Mouse (Mus musculus) kidney, adult 2 months (tissue): Measurements from ENCODE around the gene Arhgap11a. TPM values are rescaled to one million over a fixed set of nuclear protein-coding genes. Genes with fewer than 3 reads are reported as not detected.

Experiments used
- DNase-seq: peaks from one replicate; pipeline ENCODE4 v3.0.0; 2021
- H3K27ac ChIP-seq: fragments of 200-500 bp; 2 replicates; pipeline ENCODE4 v1.5.1; 2012; ENCODE audit warnings: low read depth, low read length, control low read depth, inconsistent platforms; ENCODE audit not compliant: insufficient read depth
- H3K27me3 ChIP-seq: fragments of 200-500 bp; replicated peaks from 2 replicates; pipeline ENCODE4 v1.6.1; 2012; ENCODE audit warnings: mild to moderate bottlenecking, moderate library complexity, low read length, inconsistent platforms; ENCODE audit not compliant: control insufficient read depth, insufficient read depth
- H3K36me3 ChIP-seq: fragments of 200-500 bp; 2 replicates; pipeline ENCODE4 v1.6.1; 2012; ENCODE audit warnings: mild to moderate bottlenecking, moderate library complexity, low read length, inconsistent platforms; ENCODE audit not compliant: control insufficient read depth, insufficient read depth
- H3K4me1 ChIP-seq: fragments of 200-500 bp; 2 replicates; pipeline ENCODE4 v1.6.1; 2011; ENCODE audit warnings: low read length; ENCODE audit not compliant: control insufficient read depth, insufficient read depth
- H3K4me3 ChIP-seq: fragments of 200-500 bp; 2 replicates; pipeline ENCODE4 v1.5.1; 2011; ENCODE audit warnings: mild to moderate bottlenecking, low read depth, low read length, control low read depth; ENCODE audit not compliant: insufficient read depth
- CTCF ChIP-seq: fragments of 200-500 bp; conservative IDR thresholded peaks from 2 replicates; pipeline ENCODE4 v1.5.1; 2011; ENCODE audit warnings: low read depth, mild to moderate bottlenecking, control low read depth, low read length, moderate library complexity, mixed read lengths; ENCODE audit not compliant: insufficient read depth, insufficient read length
- POLR2A ChIP-seq: fragments of 200-500 bp; IDR thresholded peaks from one replicate; pipeline ENCODE4 v1.6.1; 2011; ENCODE audit warnings: low read depth, low read length, control low read depth
- WGBS: fragments of 180-500 bp; shearing (Covaris S2); methylation state at CpG from one replicate; pipeline ENCODE4 v1.1.7; 2018; 5-methylcytosine and 5-hydroxymethylcytosine counted together
- polyA plus RNA-seq: library from polyadenylated mRNA; depleted of rRNA; stranded (reverse); fragments of >200 nt; gene quantifications from 2 replicates; pipeline ENCODE4 v1.2.3, GENCODE M21; 2012

Arhgap11a gene
- polyA plus RNA-seq, 1 experiment = 1.0 TPM

- TF ChIP-seq POLR2A (no peak), CTCF (peak; percentile 68)
- WGBS = 29% methylated on average over 9 of the region's 9 CpGs
- no peaks in the 10 kb centered on the region for H3K36me3 ChIP-seq
- no peak overlapping the region for H3K4me3 ChIP-seq
- no peaks in the 10 kb centered on the region for H3K27me3 ChIP-seq
- no peaks in the 10 kb centered on the region for H3K4me1 ChIP-seq
- peak; percentile 58 for DNase-seq
- no peak overlapping the region for H3K27ac ChIP-seq
These were observed 40.8 kb downstream of the Arhgap11a start for GRCm38 (mm10) chr2:113807640-113808039.

DNA sequence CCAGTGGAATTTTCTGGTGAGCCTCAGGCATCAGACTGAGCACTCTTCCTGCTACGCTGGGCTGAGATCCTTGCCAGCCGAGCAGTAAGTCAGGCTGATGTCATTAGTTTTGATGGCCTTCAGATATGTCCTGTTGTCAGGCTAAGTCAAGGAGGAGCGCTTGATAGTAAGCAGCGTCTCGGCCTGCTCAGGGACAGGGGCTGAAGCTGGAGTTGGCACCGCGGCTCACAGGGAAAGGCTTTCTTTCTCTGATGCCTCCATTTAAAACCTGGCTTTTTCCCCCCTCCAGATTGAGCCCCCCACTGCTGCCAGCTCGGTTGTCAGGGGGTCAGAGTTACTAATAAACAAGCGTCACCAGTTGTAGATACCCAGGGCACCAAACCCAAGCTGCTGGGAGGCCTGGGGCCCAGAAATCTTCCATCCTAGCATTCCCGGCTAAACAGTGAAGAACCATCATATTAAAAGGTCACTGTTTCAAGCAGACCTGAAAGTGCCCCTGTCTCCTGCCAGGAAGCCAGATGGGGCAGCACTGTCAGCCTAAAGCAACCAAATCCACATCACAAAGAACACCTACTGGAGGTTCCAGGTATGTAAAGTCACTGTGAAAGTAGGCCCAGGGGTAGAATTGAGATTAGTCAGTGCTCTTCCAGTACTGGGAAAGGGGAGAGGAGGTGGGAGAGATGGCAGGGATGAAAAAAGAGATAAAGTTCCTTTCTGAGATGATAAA lies 41.4 kb downstream of the Arhgap11a start:
- no peak for DNase-seq
- H3K36me3 ChIP-seq = no peaks in the 10 kb centered on the region
- H3K4me1 ChIP-seq = no peaks in the 10 kb centered on the region
- no peak overlapping the region for H3K27ac ChIP-seq
- TF ChIP-seq POLR2A = no peak
- TF ChIP-seq CTCF = no peak
- WGBS = 79% methylated on average over 10 of the region's 10 CpGs
- no peak overlapping the region for H3K4me3 ChIP-seq
- H3K27me3 ChIP-seq = no peaks in the 10 kb centered on the region

DNA sequence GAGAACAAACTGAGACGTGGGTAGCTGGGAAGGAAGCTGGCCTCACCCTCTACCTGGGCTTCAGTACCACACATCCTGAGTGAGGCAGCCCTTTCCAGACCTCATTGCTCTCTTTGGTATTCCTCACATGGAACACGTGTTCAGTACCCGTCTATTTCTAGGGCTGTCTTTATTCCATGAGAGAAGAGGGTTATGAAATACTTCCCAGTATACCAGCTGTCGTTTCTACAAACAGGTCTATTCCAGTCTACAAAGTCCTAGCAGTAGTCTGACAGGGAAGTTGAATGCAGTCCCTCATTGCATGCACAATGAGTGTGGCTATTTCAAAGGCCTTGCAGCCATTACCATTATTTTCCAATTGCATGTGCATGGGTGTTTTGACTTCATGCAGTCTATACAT lies 42.7 kb downstream of the Arhgap11a start:
- WGBS = 77% methylated on average over 4 of the region's 4 CpGs

GRCm38 (mm10) chr2:113803753-113804152 lies 44.7 kb downstream of the Arhgap11a start:
- WGBS = 21% methylated on average over 1 of the region's 1 CpGs

More for the DNA sequence above, 42.7 kb downstream of the Arhgap11a start:
- Histone ChIP-seq H3K4me1 (no peaks in the 10 kb centered on the region), H3K36me3 (no peaks in the 10 kb centered on the region), H3K4me3 (no peak overlapping the region), H3K27me3 (no peaks in the 10 kb centered on the region; the same call in 1 of the 2 replicates), H3K27ac (no peak overlapping the region)
- no peak for DNase-seq
- TF ChIP-seq CTCF (no peak), POLR2A (no peak)

DNA sequence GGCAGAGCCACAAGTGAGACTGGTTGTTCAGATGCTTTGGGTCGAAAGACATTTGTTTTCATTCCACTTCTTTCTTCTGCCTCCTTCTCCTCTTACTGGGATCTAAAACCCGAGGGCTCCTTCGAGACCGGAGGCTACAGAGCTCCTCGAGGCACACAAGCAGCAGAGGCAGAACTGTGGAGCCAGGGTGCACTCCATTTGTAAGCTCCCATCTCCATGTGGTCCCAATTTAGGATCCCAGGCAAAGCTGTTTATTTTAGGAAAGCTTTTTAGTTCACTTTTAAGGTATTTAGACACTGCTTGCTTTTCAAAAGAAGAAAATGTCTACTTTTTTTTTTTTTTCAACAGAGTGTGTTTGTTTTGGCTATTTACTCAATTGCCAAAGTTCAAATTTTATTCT lies 47.6 kb downstream of the Arhgap11a start:
- H3K36me3 ChIP-seq = no peaks in the 10 kb centered on the region
- DNase-seq = no peak
- H3K27me3 ChIP-seq = no peaks in the 10 kb centered on the region; the same call in 1 of the 2 replicates
- H3K4me3 ChIP-seq = no peak overlapping the region
- TF ChIP-seq POLR2A (no peak), CTCF (no peak)
- WGBS = 73% methylated on average over 5 of the region's 5 CpGs
- H3K4me1 ChIP-seq = no peaks in the 10 kb centered on the region
- no peak overlapping the region for H3K27ac ChIP-seq

More at GRCm38 (mm10) chr2:113803753-113804152, 44.7 kb downstream of the Arhgap11a start:
- no peaks in the 10 kb centered on the region for H3K4me1 ChIP-seq
- TF ChIP-seq CTCF = no peak
- TF ChIP-seq POLR2A = no peak
- DNase-seq = no peak
- no peaks in the 10 kb centered on the region; the same call in 1 of the 2 replicates for H3K27me3 ChIP-seq
- no peak overlapping the region for H3K27ac ChIP-seq
- no peak overlapping the region for H3K4me3 ChIP-seq
- no peaks in the 10 kb centered on the region for H3K36me3 ChIP-seq

DNA sequence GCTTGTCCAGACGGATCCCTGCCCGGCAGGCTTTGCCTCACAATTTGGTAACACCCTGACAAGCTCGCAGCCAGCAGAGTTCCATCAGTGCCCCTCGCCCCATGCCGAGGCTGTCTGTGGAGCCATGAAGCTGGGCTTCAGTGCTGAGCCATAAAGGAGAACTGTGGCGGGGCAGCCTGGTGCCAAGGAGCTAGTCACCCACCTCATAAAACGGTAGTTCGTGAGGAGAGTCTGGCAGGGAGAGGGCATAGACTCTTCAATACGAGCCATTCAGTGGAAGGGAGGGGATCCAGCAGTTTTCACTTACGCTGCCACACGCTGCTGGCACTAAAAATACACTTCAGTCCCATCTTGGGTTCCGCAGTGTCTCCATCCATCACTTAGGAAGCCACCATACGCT lies 49.9 kb downstream of the Arhgap11a start:
- TF ChIP-seq CTCF = no peak
- no peak for TF ChIP-seq POLR2A
- Histone ChIP-seq H3K4me3 (no peak overlapping the region), H3K27me3 (no peaks in the 10 kb centered on the region; the same call in 1 of the 2 replicates), H3K27ac (no peak overlapping the region), H3K4me1 (no peaks in the 10 kb centered on the region), H3K36me3 (no peaks in the 10 kb centered on the region)
- WGBS = 71% methylated on average over 13 of the region's 13 CpGs
- DNase-seq = no peak

GRCm38 (mm10) chr2:113795186-113795585 lies 53.3 kb downstream of the Arhgap11a start:
- TF ChIP-seq CTCF = no peak
- no peak for TF ChIP-seq POLR2A
- Histone ChIP-seq H3K27me3 (no peaks in the 10 kb centered on the region), H3K4me1 (no peaks in the 10 kb centered on the region), H3K36me3 (no peaks in the 10 kb centered on the region), H3K4me3 (no peak overlapping the region), H3K27ac (no peak overlapping the region)
- DNase-seq = no peak
- WGBS = 66% methylated on average over 4 of the region's 4 CpGs
